Comparison of ENCODE assay signal across 8 mouse cellular contexts in the genomic region with DNA sequence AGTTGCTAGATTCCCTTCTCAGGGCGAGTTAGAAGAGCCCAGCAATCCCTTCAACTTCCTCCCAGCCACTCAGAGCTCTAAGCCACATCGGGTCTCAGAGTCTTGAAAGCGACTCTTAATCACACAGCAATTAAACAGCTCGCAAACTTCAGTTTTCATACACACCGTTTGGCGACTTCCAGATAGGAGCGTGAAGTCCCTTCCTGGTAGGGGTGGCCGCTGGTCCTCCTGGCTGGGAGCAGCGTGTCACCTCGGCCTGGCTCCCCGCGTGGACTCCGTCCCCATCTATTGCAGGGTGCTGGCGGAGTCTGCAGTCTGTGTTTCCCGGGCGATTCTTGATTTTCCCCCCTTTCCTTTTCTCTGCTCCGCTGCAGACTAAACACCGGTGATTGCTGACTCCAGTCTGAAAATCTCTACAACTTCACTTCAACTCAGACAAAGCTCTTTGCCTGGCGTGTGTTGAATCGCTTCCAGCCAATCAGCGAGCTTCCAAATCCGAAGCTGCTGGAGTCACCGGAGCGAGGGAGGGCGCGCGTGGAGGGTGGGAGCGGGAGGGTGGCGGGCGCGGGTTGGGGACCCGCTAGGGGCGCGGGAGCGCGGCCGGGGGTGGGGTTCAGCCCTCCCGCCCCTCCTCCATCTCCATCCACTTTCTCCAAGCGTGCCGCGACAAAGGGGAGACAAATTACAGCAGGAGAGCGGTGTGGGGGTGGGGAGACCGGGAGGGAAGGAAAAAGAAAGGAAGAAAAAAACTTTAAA. TPM values are rescaled to one million over a fixed set of nuclear protein-coding genes. Genes with fewer than 3 reads are reported as not detected.
A peak's percentile ranks its signal among the peaks of the same experiment; 100 is the strongest.
DNase-seq lines count a peak whose midpoint lies in the region; ATAC-seq and TF ChIP-seq lines count a peak whose summit lies in the region.

A gene (minus strand): TSS at position 456 of the 756 bp plus-strand sequence.

- H3K27me3 ChIP-seq in C2C12 (ENCODE audit: control insufficient read depth, insufficient read depth, insufficient read length), result no peaks in the 10 kb centered on the region
- H3K27me3 ChIP-seq in forebrain, embryonic 13.5 days, result no peaks in the 10 kb centered on the region
- no peaks in the 10 kb centered on the region for H3K27me3 ChIP-seq in heart, postnatal 0 days (ENCODE audit: control insufficient read depth, insufficient read depth, low read length)
- H3K27me3 ChIP-seq in lung, embryonic 14.5 days (ENCODE audit: insufficient read depth, low read length), result no peaks in the 10 kb centered on the region

- peak within 1 kb of the TSS; percentile 92 for H3K27ac ChIP-seq in forebrain, embryonic 13.5 days
- H3K27ac ChIP-seq in heart, postnatal 0 days (ENCODE audit: low read depth), result peak within 1 kb of the TSS; percentile 79
- H3K27ac ChIP-seq in lung, embryonic 14.5 days (ENCODE audit: low read depth), result peak within 1 kb of the TSS; percentile 99

- peak within 1 kb of the TSS; percentile 77 for H3K4me2 ChIP-seq in forebrain, embryonic 13.5 days
- H3K4me2 ChIP-seq in heart, postnatal 0 days (ENCODE audit: low read depth, low read length), result peak within 1 kb of the TSS; percentile 82
- H3K4me2 ChIP-seq in lung, embryonic 14.5 days, result peak within 1 kb of the TSS; percentile 66

- no peak for TF ChIP-seq EP300 in heart, postnatal 0 days (IDR thresholded peaks at IDR 0.05; ENCODE audit: low read depth)

- WGBS in forebrain, embryonic 13.5 days, result 1% methylated on average over 38 of the region's 43 CpGs
- WGBS in heart, postnatal 0 days, result under 1% methylated on average over 43 of the region's 43 CpGs
- WGBS in lung, embryonic 14.5 days, result under 1% methylated on average over 43 of the region's 43 CpGs

- peak within 1 kb of the TSS; percentile 60 for H3K4me3 ChIP-seq in C2C12 (ENCODE audit: insufficient read depth, poor library complexity, severe bottlenecking)
- H3K4me3 ChIP-seq in forebrain, embryonic 13.5 days, result peak within 1 kb of the TSS; percentile 67
- H3K4me3 ChIP-seq in heart, postnatal 0 days (ENCODE audit: low read depth, low read length), result peak within 1 kb of the TSS; percentile 83
- peak within 1 kb of the TSS; percentile 66 for H3K4me3 ChIP-seq in lung, embryonic 14.5 days (ENCODE audit: low read depth, low read length)

- 0 out of 2 replicates have a peak, but pooled peaks have one; percentile 15 for TF ChIP-seq POLR2A in brain, embryonic 14.5 days (IDR thresholded peaks at IDR 0.05; ENCODE audit: borderline replicate concordance, extremely low read depth, insufficient read depth, insufficient read length, poor library complexity, severe bottlenecking)

- peak within 1 kb of the TSS; percentile 78 for H3K9ac ChIP-seq in forebrain, embryonic 13.5 days
- H3K9ac ChIP-seq in heart, postnatal 0 days (replicated peaks; ENCODE audit: low read depth, low read length), result peak within 1 kb of the TSS; percentile 68
- H3K9ac ChIP-seq in lung, embryonic 14.5 days, result peak within 1 kb of the TSS; percentile 91

- H3K9me3 ChIP-seq in forebrain, embryonic 13.5 days (replicated peaks), result no peaks in the 10 kb centered on the region
- no peaks in the 10 kb centered on the region for H3K9me3 ChIP-seq in heart, postnatal 0 days (replicated peaks; ENCODE audit: control insufficient read depth, low read length)
- no peaks in the 10 kb centered on the region for H3K9me3 ChIP-seq in lung, embryonic 14.5 days (ENCODE audit: low read depth, low read length)

- no peak for TF ChIP-seq CTCF in C2C12 (IDR thresholded peaks at IDR 0.05; ENCODE audit: control insufficient read depth, insufficient read depth, insufficient read length)
- no peak for TF ChIP-seq CTCF in brain, embryonic 14.5 days (IDR thresholded peaks at IDR 0.05; ENCODE audit: borderline replicate concordance, extremely low read depth, insufficient read depth, insufficient read length)
- no peak for TF ChIP-seq CTCF in heart, postnatal 0 days (IDR thresholded peaks at IDR 0.05; ENCODE audit: low read depth)
- TF ChIP-seq CTCF in lung, embryonic 14.5 days (IDR thresholded peaks at IDR 0.05; ENCODE audit: low read depth), result 0 out of 2 replicates have a peak, but pooled peaks have one; percentile 4

- H3ac ChIP-seq in C2C12 (ENCODE audit: control insufficient read depth, insufficient read length, low read depth), result peak within 1 kb of the TSS; percentile 72

- peaks cover 25% of the 10 kb centered on the region for H3K36me3 ChIP-seq in C2C12 (ENCODE audit: control insufficient read depth, insufficient read depth)
- peaks cover 16% of the 10 kb centered on the region; the same call in 1 of the 2 replicates for H3K36me3 ChIP-seq in forebrain, embryonic 13.5 days (ENCODE audit: poor library complexity, severe bottlenecking)
- 0 out of 2 replicates have a peak, but pooled peaks cover 1% of the 10 kb centered on the region for H3K36me3 ChIP-seq in heart, postnatal 0 days (replicated peaks; ENCODE audit: control insufficient read depth, insufficient read depth, low read length)
- peaks cover 30% of the 10 kb centered on the region for H3K36me3 ChIP-seq in lung, embryonic 14.5 days (ENCODE audit: insufficient read depth)

- peaks cover 46% of the 10 kb centered on the region for H3K79me2 ChIP-seq in C2C12 (ENCODE audit: control insufficient read depth, insufficient read depth)

- peaks cover 48% of the 10 kb centered on the region for H3K4me1 ChIP-seq in forebrain, embryonic 13.5 days
- no peaks in the 10 kb centered on the region for H3K4me1 ChIP-seq in heart, postnatal 0 days (ENCODE audit: control insufficient read depth, insufficient read depth)
- H3K4me1 ChIP-seq in lung, embryonic 14.5 days (ENCODE audit: insufficient read depth), result no peaks in the 10 kb centered on the region

- peaks cover 24% of the 10 kb centered on the region for H3K79me3 ChIP-seq in C2C12 (ENCODE audit: low read depth)

- DNase-seq in brain, embryonic 14.5 days (ENCODE audit: low read depth), result peak; percentile 98
- DNase-seq in heart, postnatal 0 days (ENCODE audit: low spot score), result peak; percentile 79
- peak; percentile 70 to 79 for DNase-seq in kidney, postnatal 36 days
- DNase-seq in lung, embryonic 14.5 days, result peak; percentile 97
- DNase-seq in retina, postnatal 1 day, result peak; percentile 90
- DNase-seq in spleen, adult 18-20 months, result no peak

- peak; percentile 91 for ATAC-seq in forebrain, embryonic 13.5 days
- ATAC-seq in heart, postnatal 0 days (ENCODE audit: insufficient read depth, low read depth), result peak; percentile 87
- ATAC-seq in lung, embryonic 14.5 days (ENCODE audit: insufficient read depth), result peak; percentile 95

TF ChIP-seq in C2C12, 6 proteins besides CTCF, POLR2A, EP300 and RAD21:
- no peak for TF ChIP-seq MYOD1 (IDR thresholded peaks at IDR 0.05; ENCODE audit: control insufficient read depth, insufficient read length, low read depth)
- no peak for TF ChIP-seq MYOG (IDR thresholded peaks at IDR 0.05; ENCODE audit: control insufficient read depth, extremely low read depth, insufficient read length)
- no peak for TF ChIP-seq MAX (IDR thresholded peaks at IDR 0.05)
- no peak for TF ChIP-seq FOSL1 (IDR thresholded peaks at IDR 0.05; ENCODE audit: insufficient read depth, low read length, poor library complexity, severe bottlenecking)
- TF ChIP-seq USF1 (IDR thresholded peaks at IDR 0.05; ENCODE audit: low read depth), result no peak
- no peak for TF ChIP-seq CEBPB (IDR thresholded peaks at IDR 0.05; ENCODE audit: low read depth)

RNA-seq across cellular contexts. Expression of the gene that starts here (rescaled TPM):
- 3.3 TPM for polyA plus RNA-seq in C2C12 (2012; fragmentation: generic; extraction: Trizol)
- 18.8 and 25.5 TPM in 2 replicates for polyA plus RNA-seq in brain, embryonic 14.5 days (2012; rRNA removed)
- 23.5 and 24.9 TPM in 2 replicates for polyA plus RNA-seq in forebrain, embryonic 13.5 days (2015; fragmentation: Nextera tagmentation; extraction: Ambion mirVana)
- 18.5 and 18.9 TPM in 2 replicates for total RNA-seq in heart, postnatal 0 days (2014; rRNA removed; ENCODE audit: low replicate concordance)
- 6.7 and 8.3 TPM in 2 replicates for polyA plus RNA-seq in heart, postnatal 0 days (2015; fragmentation: Nextera tagmentation; extraction: Ambion mirVana)
- 77.1 and 77.5 TPM in 2 replicates for polyA plus RNA-seq in lung, embryonic 14.5 days (2014; fragmentation: Nextera tagmentation; extraction: Ambion mirVana)

Comparison
In these comparisons a context has a peak if more than half of its experiments do, and no peak if none do; other contexts are left out.
1. DNase-seq: peak in brain, embryonic 14.5 days (single experiment), heart, postnatal 0 days (single experiment), kidney, postnatal 36 days (2 of 2), lung, embryonic 14.5 days (single experiment) and retina, postnatal 1 day (single experiment); none in spleen, adult 18-20 months (0 of 2).
2. Peak in every context shown above with its lines, with median percentiles within 50 percentile points of each other: H3K4me3 ChIP-seq, ATAC-seq, H3K27ac ChIP-seq, H3K4me2 ChIP-seq and H3K9ac ChIP-seq.